Mouse (Mus musculus): ENCODE data around the gene Cd68. TPM values are rescaled to one million over a fixed set of nuclear protein-coding genes. Genes with fewer than 3 reads are reported as not detected.
A peak's percentile ranks its signal among the peaks of the same experiment; 100 is the strongest.
"Not testable (repeated sequence)": the region's sequence is repeated elsewhere in the genome, so short reads cannot be mapped to it uniquely, and the experiment has no call there.

The Cd68 gene
- polyA plus RNA-seq, 1 experiment from 2014 or later: 20.9 TPM

GRCm38 (mm10) chr11:69623006-69623405 is 42.9 kb downstream of the Cd68 start:
- no peak for TF ChIP-seq CTCF (IDR thresholded peaks at IDR 0.05; ENCODE audit: low read depth)
- H3K4me3 ChIP-seq (ENCODE audit: low read depth, low read length): no peak overlapping the region
- no peak overlapping the region for H3K9ac ChIP-seq (ENCODE audit: low read depth, low read length)
- no peaks in the 10 kb centered on the region for H3K27me3 ChIP-seq (replicated peaks; ENCODE audit: control insufficient read depth, insufficient read depth, low read length)
- H3K36me3 ChIP-seq (ENCODE audit: control insufficient read depth, insufficient read depth): no peaks in the 10 kb centered on the region
- WGBS: 81% methylated on average over 4 of the region's 4 CpGs
- no peak overlapping the region; the same call in 1 of the 2 replicates for H3K4me2 ChIP-seq (replicated peaks; ENCODE audit: low read depth)
- no peak overlapping the region for H3K27ac ChIP-seq (ENCODE audit: low read depth, low read length)
- no peak for ATAC-seq
- no peaks in the 10 kb centered on the region for H3K9me3 ChIP-seq (ENCODE audit: control insufficient read depth)
- H3K4me1 ChIP-seq (replicated peaks; ENCODE audit: control insufficient read depth, insufficient read depth, low read length): peaks cover 3% of the 10 kb centered on the region; the same call in 1 of the 2 replicates

GRCm38 (mm10) chr11:69622406-69622805 is 43.5 kb downstream of the Cd68 start:
- Histone ChIP-seq H3K9ac (ENCODE audit: low read depth, low read length) (peak overlapping the region; percentile 57), H3K27ac (ENCODE audit: low read depth, low read length) (0 out of 2 replicates have a peak overlapping the region, but pooled peaks have one; percentile 63), H3K4me3 (ENCODE audit: low read depth, low read length) (peak overlapping the region; percentile 54), H3K36me3 (ENCODE audit: control insufficient read depth, insufficient read depth) (no peaks in the 10 kb centered on the region), H3K4me1 (replicated peaks; ENCODE audit: control insufficient read depth, insufficient read depth, low read length) (peaks cover 3% of the 10 kb centered on the region; the same call in 1 of the 2 replicates), H3K27me3 (replicated peaks; ENCODE audit: control insufficient read depth, insufficient read depth, low read length) (no peaks in the 10 kb centered on the region), H3K4me2 (replicated peaks; ENCODE audit: low read depth) (peak overlapping the region; percentile 70), H3K9me3 (ENCODE audit: control insufficient read depth) (no peaks in the 10 kb centered on the region)
- TF ChIP-seq CTCF (IDR thresholded peaks at IDR 0.05; ENCODE audit: low read depth): no peak
- ATAC-seq: no peak
- WGBS: 13% methylated on average over 6 of the region's 6 CpGs

GRCm38 (mm10) chr11:69621571-69622268 is 44.2 kb downstream of the Cd68 start, which contains the start of gene Sat2:
Gene Sat2 (plus strand): TSS chr11:69622024.
- Histone ChIP-seq H3K9me3 (ENCODE audit: control insufficient read depth) (no peaks in the 10 kb centered on the region), H3K9ac (ENCODE audit: low read depth, low read length) (peak within 1 kb of the TSS; percentile 57), H3K4me1 (replicated peaks; ENCODE audit: control insufficient read depth, insufficient read depth, low read length) (peaks cover 3% of the 10 kb centered on the region; the same call in 1 of the 2 replicates), H3K4me2 (replicated peaks; ENCODE audit: low read depth) (peak within 1 kb of the TSS; percentile 70), H3K36me3 (ENCODE audit: control insufficient read depth, insufficient read depth) (no peaks in the 10 kb centered on the region), H3K4me3 (ENCODE audit: low read depth, low read length) (peak within 1 kb of the TSS; percentile 54), H3K27ac (ENCODE audit: low read depth, low read length) (peak within 1 kb of the TSS; percentile 63), H3K27me3 (replicated peaks; ENCODE audit: control insufficient read depth, insufficient read depth, low read length) (no peaks in the 10 kb centered on the region)
- 5% methylated on average over 20 of the region's 20 CpGs for WGBS
- peak; percentile 49 for ATAC-seq
- TF ChIP-seq CTCF (IDR thresholded peaks at IDR 0.05; ENCODE audit: low read depth): no peak

GRCm38 (mm10) chr11:69620394-69621081 is 45.4 kb downstream of the Cd68 start:
- Histone ChIP-seq H3K9ac (ENCODE audit: low read depth, low read length) (no peak overlapping the region), H3K4me3 (ENCODE audit: low read depth, low read length) (no peak overlapping the region), H3K4me1 (replicated peaks; ENCODE audit: control insufficient read depth, insufficient read depth, low read length) (peaks cover 3% of the 10 kb centered on the region; the same call in 1 of the 2 replicates), H3K27ac (ENCODE audit: low read depth, low read length) (peak overlapping the region; percentile 16; the same call in 1 of the 2 replicates), H3K27me3 (replicated peaks; ENCODE audit: control insufficient read depth, insufficient read depth, low read length) (no peaks in the 10 kb centered on the region), H3K9me3 (ENCODE audit: control insufficient read depth) (no peaks in the 10 kb centered on the region), H3K36me3 (ENCODE audit: control insufficient read depth, insufficient read depth) (no peaks in the 10 kb centered on the region), H3K4me2 (replicated peaks; ENCODE audit: low read depth) (0 out of 2 replicates have a peak overlapping the region, but pooled peaks have one; percentile 3)
- ATAC-seq: peak; percentile 63
- no peak for TF ChIP-seq CTCF (IDR thresholded peaks at IDR 0.05; ENCODE audit: low read depth)
- WGBS: 50% methylated on average over 7 of the region's 7 CpGs

- no peaks in the 10 kb centered on the region for H3K36me3 ChIP-seq (ENCODE audit: control insufficient read depth, insufficient read depth)
- no peak for TF ChIP-seq CTCF (IDR thresholded peaks at IDR 0.05; ENCODE audit: low read depth)
- H3K9ac ChIP-seq (ENCODE audit: low read depth, low read length): no peak within 1 kb of the TSS
- peaks cover 6% of the 10 kb centered on the region; the same call in 1 of the 2 replicates for H3K4me1 ChIP-seq (replicated peaks; ENCODE audit: control insufficient read depth, insufficient read depth, low read length)
- H3K9me3 ChIP-seq (ENCODE audit: control insufficient read depth): no peaks in the 10 kb centered on the region
- WGBS: 61% methylated on average over 5 of the region's 5 CpGs
- no peak within 1 kb of the TSS for H3K27ac ChIP-seq (ENCODE audit: low read depth, low read length)
- no peaks in the 10 kb centered on the region for H3K27me3 ChIP-seq (replicated peaks; ENCODE audit: control insufficient read depth, insufficient read depth, low read length)
- no peak within 1 kb of the TSS for H3K4me3 ChIP-seq (ENCODE audit: low read depth, low read length)
- no peak for ATAC-seq
- H3K4me2 ChIP-seq (replicated peaks; ENCODE audit: low read depth): no peak within 1 kb of the TSS
These were observed 48.1 kb downstream of the Cd68 start, which contains the start of gene Shbg for GRCm38 (mm10) chr11:69617805-69618204. Gene Shbg (minus strand): TSS chr11:69617905.

- H3K36me3 ChIP-seq (ENCODE audit: control insufficient read depth, insufficient read depth): no peaks in the 10 kb centered on the region
- ATAC-seq: no peak
- WGBS: 54% methylated on average over 10 of the region's 10 CpGs
- no peak for TF ChIP-seq CTCF (IDR thresholded peaks at IDR 0.05; ENCODE audit: low read depth)
- no peak overlapping the region for H3K9ac ChIP-seq (ENCODE audit: low read depth, low read length)
- H3K4me3 ChIP-seq (ENCODE audit: low read depth, low read length): no peak overlapping the region
- H3K27ac ChIP-seq (ENCODE audit: low read depth, low read length): no peak overlapping the region
- no peak overlapping the region for H3K4me2 ChIP-seq (replicated peaks; ENCODE audit: low read depth)
- H3K9me3 ChIP-seq (ENCODE audit: control insufficient read depth): no peaks in the 10 kb centered on the region
- H3K4me1 ChIP-seq (replicated peaks; ENCODE audit: control insufficient read depth, insufficient read depth, low read length): 0 out of 2 replicates have a peak, but pooled peaks cover 6% of the 10 kb centered on the region
- no peaks in the 10 kb centered on the region for H3K27me3 ChIP-seq (replicated peaks; ENCODE audit: control insufficient read depth, insufficient read depth, low read length)
These were observed 49.2 kb downstream of the Cd68 start for GRCm38 (mm10) chr11:69616781-69617180.

GRCm38 (mm10) chr11:69614257-69614588 is 51.7 kb downstream of the Cd68 start:
- WGBS: 51% methylated on average over 11 of the region's 11 CpGs
- H3K4me1 ChIP-seq (replicated peaks; ENCODE audit: control insufficient read depth, insufficient read depth, low read length); H3K27me3 ChIP-seq (replicated peaks; ENCODE audit: control insufficient read depth, insufficient read depth, low read length); H3K4me3 ChIP-seq (ENCODE audit: low read depth, low read length); H3K9me3 ChIP-seq (ENCODE audit: control insufficient read depth); H3K27ac ChIP-seq (ENCODE audit: low read depth, low read length); ATAC-seq; H3K9ac ChIP-seq (ENCODE audit: low read depth, low read length); H3K36me3 ChIP-seq (ENCODE audit: control insufficient read depth, insufficient read depth): not testable (repeated sequence)
- H3K4me2 ChIP-seq (replicated peaks; ENCODE audit: low read depth): peak overlapping the region; percentile 63

All from intestine, postnatal 0 days (tissue).